18 mouse cellular contexts compared by ENCODE assay signal in the genomic region with DNA sequence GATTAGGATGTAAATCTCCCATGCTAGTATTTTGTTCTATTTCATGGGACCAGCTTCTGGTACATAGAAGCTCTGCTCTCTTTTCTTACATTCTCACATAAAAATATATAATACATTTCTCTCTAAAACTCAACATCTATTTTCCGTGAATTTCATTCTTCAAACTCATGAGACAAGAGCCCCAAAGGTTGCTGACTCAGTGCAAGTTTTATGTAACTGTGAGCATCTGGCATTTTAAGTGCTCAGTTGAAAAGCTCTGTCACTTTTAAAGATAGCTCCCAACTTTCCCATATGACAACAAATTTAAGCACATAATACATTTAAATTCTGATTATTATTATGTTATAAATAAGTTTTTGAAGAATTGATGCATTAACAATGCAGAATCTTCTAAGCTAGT.
DNase-seq lines count a peak whose midpoint lies in the region; TF ChIP-seq lines count a peak whose summit lies in the region.
"Had no signal": no experiment of that assay in that cellular context is flagged by ENCODE, and none has a peak within 500 bp of the region (broad histone marks: within the 10 kb centered on the region; RNA-seq: fewer than 3 reads in every experiment).

No protein-coding gene starts in this region.

- intact Hi-C loops in left cerebral cortex, adult 2 months (cut with DNase I), result no loop called here

- DNase-seq in frontal cortex, adult 2 months (ENCODE audit: extremely low spot score in 1 of 2, low spot score in 1 of 2), result peak; percentile 7 to 55
- DNase-seq in frontal cortex, postnatal 25 days (ENCODE audit: low spot score in 2 of 2), result no peak
- DNase-seq in right cerebral cortex, adult 2 months (ENCODE audit: low spot score in 2 of 2), result peak; percentile 2 to 6
- DNase-seq in right cerebral cortex, postnatal 4 days, result no peak
- DNase-seq in telencephalon, adult 2 months (ENCODE audit: low read depth, low spot score), result peak; percentile 16
- no peak for DNase-seq in left cerebral cortex, adult 2 months (ENCODE audit: extremely low spot score in 1 of 2, low spot score in 2 of 2)
- DNase-seq: adrenal gland, adult 2 months; adrenal gland, postnatal 10 days; adrenal gland, postnatal 25 days; cerebellum, adult 11-12 months; cerebellum, adult 2 months; cerebellum, adult 9-10 months; cerebellum, postnatal 10 days; cerebellum, postnatal 25 days had no signal

- H3K4me3 ChIP-seq in left cerebral cortex, adult 2 months, result no peak overlapping the region
- H3K4me3 ChIP-seq: embryonic facial prominence, embryonic 10.5 days; embryonic facial prominence, embryonic 12.5 days; forebrain, embryonic 13.5 days; forebrain, embryonic 15.5 days had no signal

- no peak overlapping the region for H3K27ac ChIP-seq in left cerebral cortex, adult 2 months
- H3K27ac ChIP-seq: embryonic facial prominence, embryonic 10.5 days; embryonic facial prominence, embryonic 12.5 days; forebrain, embryonic 13.5 days; forebrain, embryonic 15.5 days had no signal

- no peak for TF ChIP-seq CTCF in left cerebral cortex, adult 2 months (IDR thresholded peaks at IDR 0.05)

Comparison
In these comparisons a context has a peak if more than half of its experiments do, and no peak if none do; other contexts are left out.
1. DNase-seq: peak in frontal cortex, adult 2 months (2 of 2), right cerebral cortex, adult 2 months (2 of 2) and telencephalon, adult 2 months (single experiment); none in frontal cortex, postnatal 25 days (0 of 2), right cerebral cortex, postnatal 4 days (single experiment) and left cerebral cortex, adult 2 months (0 of 2).